Mouse (Mus musculus) gastrocnemius, postnatal 4 days (tissue): Measurements from ENCODE around the gene Tppp2. TPM values are rescaled to one million over a fixed set of nuclear protein-coding genes. Genes with fewer than 3 reads are reported as not detected.

ENCODE experiments used
- DNase-seq, 2 experiments: peaks; one replicate each; pipeline ENCODE4 v3.0.0; 2021 to 2022; ENCODE audit warnings: low spot score in 2 of 2, mixed read lengths in 2 of 2
- total RNA-seq, 2 experiments: library from RNA; stranded (reverse); gene quantifications; 2 replicates each; pipeline ENCODE4 v1.2.3; 2021

The Tppp2 gene
- total RNA-seq, 2 experiments from 2014 or later = not detected

- no peak for DNase-seq
Measured at GRCm38 (mm10) chr14:51941577-51941976, 23.4 kb downstream of the Tppp2 start.

DNA sequence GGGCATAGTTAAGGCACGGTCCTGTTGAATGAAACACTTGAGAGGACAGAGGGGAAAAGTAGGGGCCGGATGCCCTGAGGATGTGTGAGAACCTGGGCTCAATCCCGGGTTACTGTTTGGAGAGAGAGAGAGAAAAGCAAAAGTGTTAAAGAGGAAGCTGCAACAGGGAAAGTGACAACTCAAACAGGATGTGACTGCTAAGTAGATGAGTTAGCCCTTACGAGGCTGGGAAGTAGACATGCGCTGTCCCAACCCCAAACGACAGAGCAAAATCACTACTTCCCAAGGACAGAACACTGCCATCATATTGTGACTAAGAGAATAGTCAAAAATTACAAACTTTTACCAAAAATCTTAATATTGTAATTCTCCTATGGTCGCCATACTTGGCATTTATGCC, 24.0 kb downstream of the Tppp2 start:
- DNase-seq = no peak

- no peak for DNase-seq
Measured at GRCm38 (mm10) chr14:51943336-51943735, 25.1 kb downstream of the Tppp2 start.

GRCm38 (mm10) chr14:51960316-51960715, 42.1 kb downstream of the Tppp2 start:
- no peak for DNase-seq

DNA sequence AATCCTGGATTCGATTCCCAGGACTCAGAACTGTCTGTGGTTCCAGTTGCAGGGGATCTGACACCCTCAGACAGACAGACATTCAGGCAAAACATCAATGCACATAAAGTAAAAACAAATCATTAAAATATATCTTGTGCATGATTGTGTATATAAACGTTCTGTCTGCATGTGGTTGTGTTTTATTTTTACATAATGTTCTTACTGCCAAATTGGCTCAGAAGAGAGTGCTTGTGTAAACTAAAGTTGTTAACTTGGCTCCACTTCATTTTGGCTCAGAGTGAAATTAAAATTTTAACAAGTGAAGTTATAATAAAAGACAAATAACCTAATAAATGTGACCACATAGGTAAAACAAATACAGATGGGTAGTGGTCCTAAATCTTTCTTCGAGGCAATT, 49.2 kb downstream of the Tppp2 start:
- DNase-seq = no peak

Other genes starting within 250 kb of the Tppp2 start
- gene Gm17079, start 223.0 kb upstream of the Tppp2 start, total RNA-seq = not detected
- gene Gm5800, start 201.2 kb upstream of the Tppp2 start, total RNA-seq = not detected
- gene Ang4, start 144.8 kb upstream of the Tppp2 start, total RNA-seq = not detected
- not detected for gene AY358078, start 118.4 kb upstream of the Tppp2 start, total RNA-seq
- gene Ear6, start 64.7 kb upstream of the Tppp2 start, total RNA-seq = not detected
- gene Mettl17, start 33.6 kb upstream of the Tppp2 start, total RNA-seq = 10 to 100 TPM; 11.4 to 14.3 TPM
- under 1 TPM; 0.47 to 0.96 TPM for gene Slc39a2, start 25.5 kb upstream of the Tppp2 start, total RNA-seq
- 100 to 1,000 TPM; 315 to 500 TPM for gene Ndrg2, start 4.3 kb upstream of the Tppp2 start, total RNA-seq
- not detected for gene Rnase13, start 4.3 kb downstream of the Tppp2 start, total RNA-seq
- 10 to 100 TPM; 90.4 to 92.7 TPM for gene Arhgef40, start 66.3 kb downstream of the Tppp2 start, total RNA-seq
- gene Tmem253, start 97.2 kb downstream of the Tppp2 start, total RNA-seq = 1 to 10 TPM; 1.1 to 2.8 TPM
- 10 to 100 TPM; 28.3 to 29.7 TPM for gene Zfp219, start 102.3 kb downstream of the Tppp2 start, total RNA-seq
- not detected for gene Olfr221, start 124.0 kb downstream of the Tppp2 start, total RNA-seq
- 100 to 1,000 TPM; 140 to 156 TPM for gene Hnrnpc, start 185.6 kb downstream of the Tppp2 start, total RNA-seq
- under 1 TPM; 0.23 to 0.49 TPM for gene Rpgrip1, start 192.3 kb downstream of the Tppp2 start, total RNA-seq